Mouse (Mus musculus) heart, postnatal 0 days (tissue): ENCODE data around the gene Xylt1.

Source experiments
- CTCF ChIP-seq: IDR thresholded peaks from 2 replicates; pipeline ENCODE4 v1.5.1; 2016; ENCODE audit warnings: antibody characterized with exemption, control low read depth, low read depth
- EP300 ChIP-seq: IDR thresholded peaks from 2 replicates; pipeline ENCODE4 v1.6.1; 2016; ENCODE audit warnings: antibody characterized with exemption, low read depth

- TF ChIP-seq CTCF, result no peak
- TF ChIP-seq EP300, result no peak
Measured at GRCm38 (mm10) chr7:117397877-117398276, 17.1 kb downstream of the Xylt1 start.
